Mouse (Mus musculus): ENCODE data around the gene Zcrb1. TPM values are rescaled to one million over a fixed set of nuclear protein-coding genes. Genes with fewer than 3 reads are reported as not detected.

The Zcrb1 gene
- polyA plus RNA-seq (2012; ENCODE audit: low replicate concordance), result 85.7 and 132 TPM in 2 replicates

GRCm38 (mm10) chr15:93397826-93398698, at the start of gene Zcrb1, which contains the start of gene Pphln1:
Gene Zcrb1 (minus strand): TSS chr15:93398334.
Gene Pphln1 (plus strand): TSS chr15:93398350.

GRCm38 (mm10) chr15:93336925-93337761, 61.0 kb downstream of the Zcrb1 start, which contains the start of gene Yaf2:
Gene Yaf2 (minus strand): TSS chr15:93336935.

Other genes with a start within 250 kb of the Zcrb1 start
- 3.3 and 4.8 TPM in 2 replicates for gene Gxylt1, start 123.2 kb downstream of the Zcrb1 start, polyA plus RNA-seq (2012; ENCODE audit: low replicate concordance)
- 16.8 and 20.5 TPM in 2 replicates for gene Yaf2, start 61.4 kb downstream of the Zcrb1 start, polyA plus RNA-seq (2012; ENCODE audit: low replicate concordance)
- gene Pphln1, start within 50 bp of the Zcrb1 start, polyA plus RNA-seq (2012; ENCODE audit: low replicate concordance), result 5.5 and 7.0 TPM in 2 replicates
- gene Prickle1, start 197.6 kb upstream of the Zcrb1 start, polyA plus RNA-seq (2012; ENCODE audit: low replicate concordance), result 0.15 and 0.77 TPM in 2 replicates

Data from hematopoietic multipotent progenitor cell, adult 10-12 weeks (in vitro differentiated cells).